Mouse (Mus musculus): ENCODE results near the gene Map3k14.

Map3k14 gene

GRCm38 (mm10) chr11:103206203-103206602 is 61.1 kb downstream of the Map3k14 start:
- no peak for DNase-seq

GRCm38 (mm10) chr11:103202376-103202775 is 64.9 kb downstream of the Map3k14 start:
- no peak for DNase-seq

GRCm38 (mm10) chr11:103201664-103202063 is 65.6 kb downstream of the Map3k14 start:
- DNase-seq = peak; percentile 62 to 70

- peak in 1 of 2 experiments; percentile 27 for DNase-seq
Observed at GRCm38 (mm10) chr11:103198911-103199803, 68.1 kb downstream of the Map3k14 start.

GRCm38 (mm10) chr11:103198339-103198738 is 68.9 kb downstream of the Map3k14 start:
- DNase-seq = no peak

- no peak for DNase-seq
Observed at GRCm38 (mm10) chr11:103197340-103197739, 69.9 kb downstream of the Map3k14 start.

GRCm38 (mm10) chr11:103195656-103196055 is 71.6 kb downstream of the Map3k14 start:
- no peak for DNase-seq

- DNase-seq = no peak
Observed at GRCm38 (mm10) chr11:103195236-103195635, 72.0 kb downstream of the Map3k14 start.

GRCm38 (mm10) chr11:103193825-103194168 is 73.5 kb downstream of the Map3k14 start:
- no peak for DNase-seq

- no peak for DNase-seq
Observed at GRCm38 (mm10) chr11:103192956-103193824, 74.1 kb downstream of the Map3k14 start.

GRCm38 (mm10) chr11:103192230-103192955 is 74.9 kb downstream of the Map3k14 start:
- DNase-seq = no peak

- peak; percentile 71 to 85 for DNase-seq
Observed at GRCm38 (mm10) chr11:103184891-103185290, 82.4 kb downstream of the Map3k14 start.

- peak; percentile 85 to 96 for DNase-seq
Observed at GRCm38 (mm10) chr11:103181911-103182310, 85.4 kb downstream of the Map3k14 start.

GRCm38 (mm10) chr11:103181349-103181748 is 85.9 kb downstream of the Map3k14 start:
- peak in 1 of 2 experiments; percentile 44 for DNase-seq

- DNase-seq = peak; percentile 54 to 89
Observed at GRCm38 (mm10) chr11:103180426-103180825, 86.8 kb downstream of the Map3k14 start.

- DNase-seq = no peak
Observed at GRCm38 (mm10) chr11:103178748-103179147, 88.5 kb downstream of the Map3k14 start.

GRCm38 (mm10) chr11:103177815-103178485 is 89.3 kb downstream of the Map3k14 start:
- peak in 1 of 2 experiments; percentile 37 for DNase-seq

- DNase-seq = peak in 1 of 2 experiments; percentile 39
Observed at GRCm38 (mm10) chr11:103177216-103177615, 90.1 kb downstream of the Map3k14 start.

- DNase-seq = no peak
Observed at GRCm38 (mm10) chr11:103176510-103176909, 90.8 kb downstream of the Map3k14 start.

GRCm38 (mm10) chr11:103175688-103176442 is 91.4 kb downstream of the Map3k14 start:
- peak in 1 of 2 experiments; percentile 43 for DNase-seq

GRCm38 (mm10) chr11:103174891-103175391 is 92.3 kb downstream of the Map3k14 start:
- DNase-seq = peak; percentile 36 to 77
